Mouse (Mus musculus): Measurements from ENCODE around the gene Smim12. TPM values are rescaled to one million over a fixed set of nuclear protein-coding genes. Genes with fewer than 3 reads are reported as not detected.

Gene Smim12
- total RNA-seq, 2 experiments from 2014 or later = 55.2 to 55.3 TPM

GRCm38 (mm10) chr4:127232551-127232950 lies 11.0 kb upstream of the Smim12 start:
- intact Hi-C loops (cut with DNase I) = no loop called here
- peak in 1 of 2 experiments; percentile 38 for DNase-seq (ENCODE audit: low spot score in 2 of 2)

- DNase-seq (ENCODE audit: low spot score in 2 of 2) = no peak
- intact Hi-C loops (cut with DNase I) = loop anchor here (2.0 kb wide), 1 partner anchor 65 kb away; the partner anchor contains the start of gene Dlgap3
These were observed 10.0 kb upstream of the Smim12 start for GRCm38 (mm10) chr4:127233416-127234125.

- peak; percentile 68 to 75 for DNase-seq (ENCODE audit: low spot score in 2 of 2)
- intact Hi-C loops (cut with DNase I) = loop anchor here (2.0 kb wide), 1 partner anchor 67 kb away; the partner anchor contains the start of gene Dlgap3
These were observed 7.7 kb upstream of the Smim12 start for GRCm38 (mm10) chr4:127235742-127236487.

- no peak for DNase-seq (ENCODE audit: low spot score in 2 of 2)
These were observed 7.0 kb upstream of the Smim12 start for GRCm38 (mm10) chr4:127236631-127237030.

GRCm38 (mm10) chr4:127237271-127237670 lies 6.3 kb upstream of the Smim12 start:
- peak in 1 of 2 experiments; percentile 68 for DNase-seq (ENCODE audit: low spot score in 2 of 2)

More at GRCm38 (mm10) chr4:127236631-127237030, 7.0 kb upstream of the Smim12 start:
- intact Hi-C loops (cut with DNase I) = no loop called here

GRCm38 (mm10) chr4:127242696-127243095 lies 888 bp upstream of the Smim12 start:
- intact Hi-C loops (cut with DNase I) = loop anchor here (10.0 kb wide), 1 partner anchor 688 kb away; the partner anchor contains the start of gene Clspn
- DNase-seq (ENCODE audit: low spot score in 2 of 2) = no peak

More at GRCm38 (mm10) chr4:127237271-127237670, 6.3 kb upstream of the Smim12 start:
- intact Hi-C loops (cut with DNase I) = no loop called here

GRCm38 (mm10) chr4:127243953-127244352 lies 369 bp downstream of the Smim12 start:
- intact Hi-C loops (cut with DNase I) = loop anchor here (10.0 kb wide), 1 partner anchor 689 kb away; the partner anchor contains the start of gene Clspn
- no peak for DNase-seq (ENCODE audit: low spot score in 2 of 2)

GRCm38 (mm10) chr4:127249701-127250349 lies 6.2 kb downstream of the Smim12 start:
- DNase-seq (ENCODE audit: low spot score in 2 of 2) = peak; percentile 97 to 98
- intact Hi-C loops (cut with DNase I) = loop anchor here (2.0 to 10.0 kb wide), 5 partner anchors 69 to 695 kb away; partner anchors contain the start of genes Clspn, Zmym1 and Zmym6

GRCm38 (mm10) chr4:127251963-127252585 lies 8.5 kb downstream of the Smim12 start:
- peak in 1 of 2 experiments; percentile 70 for DNase-seq (ENCODE audit: low spot score in 2 of 2)
- intact Hi-C loops (cut with DNase I) = loop anchor here (2.0 to 10.0 kb wide), 3 partner anchors 67 to 267 kb away; partner anchors contain the start of gene Zmym1

GRCm38 (mm10) chr4:127256739-127257138 lies 13.2 kb downstream of the Smim12 start:
- no peak for DNase-seq (ENCODE audit: low spot score in 2 of 2)
- intact Hi-C loops (cut with DNase I) = loop anchor here (10.0 kb wide), 1 partner anchor 272 kb away; no protein-coding TSS in a partner anchor

GRCm38 (mm10) chr4:127258186-127258897 lies 14.8 kb downstream of the Smim12 start:
- DNase-seq (ENCODE audit: low spot score in 2 of 2) = no peak
- intact Hi-C loops (cut with DNase I) = loop anchor here (10.0 kb wide), 1 partner anchor 274 kb away; no protein-coding TSS in a partner anchor

GRCm38 (mm10) chr4:127261601-127262000 lies 18.0 kb downstream of the Smim12 start:
- intact Hi-C loops (cut with DNase I) = no loop called here
- no peak for DNase-seq (ENCODE audit: low spot score in 2 of 2)

GRCm38 (mm10) chr4:127263438-127264182 lies 20.0 kb downstream of the Smim12 start:
- DNase-seq (ENCODE audit: low spot score in 2 of 2) = no peak
- intact Hi-C loops (cut with DNase I) = no loop called here

GRCm38 (mm10) chr4:127264183-127264554 lies 20.6 kb downstream of the Smim12 start:
- no peak for DNase-seq (ENCODE audit: low spot score in 2 of 2)
- intact Hi-C loops (cut with DNase I) = no loop called here

- DNase-seq (ENCODE audit: low spot score in 2 of 2) = no peak
- intact Hi-C loops (cut with DNase I) = loop anchor here (10.0 kb wide), 1 partner anchor 146 kb away; no protein-coding TSS in a partner anchor
These were observed 34.9 kb downstream of the Smim12 start for GRCm38 (mm10) chr4:127278451-127279001.

GRCm38 (mm10) chr4:127279241-127279640 lies 35.7 kb downstream of the Smim12 start:
- intact Hi-C loops (cut with DNase I) = loop anchor here (10.0 kb wide), 1 partner anchor 146 kb away; no protein-coding TSS in a partner anchor

GRCm38 (mm10) chr4:127286907-127287306 lies 43.3 kb downstream of the Smim12 start:
- intact Hi-C loops (cut with DNase I) = no loop called here
- DNase-seq (ENCODE audit: low spot score in 2 of 2) = no peak

More at GRCm38 (mm10) chr4:127279241-127279640, 35.7 kb downstream of the Smim12 start:
- DNase-seq (ENCODE audit: low spot score in 2 of 2) = no peak

Measured in left cerebral cortex, postnatal 25 days (tissue).